Mouse (Mus musculus) midbrain, embryonic 10.5 days (tissue): ENCODE measurements around the gene Fam228a. TPM values are rescaled to one million over a fixed set of nuclear protein-coding genes. Genes with fewer than 3 reads are reported as not detected.

Source experiments
- DNase-seq: peaks from one replicate; pipeline ENCODE4 v3.0.0-alpha.2; 2017; ENCODE audit warnings: low spot score
- H3K27ac ChIP-seq: fragments of 300-500 bp; sonication (generic); replicated peaks from 2 replicates; pipeline ENCODE4 v1.5.1; 2016; ENCODE audit warnings: mild to moderate bottlenecking
- H3K27me3 ChIP-seq: fragments of 300-500 bp; sonication (generic); 2 replicates; pipeline ENCODE4 v1.6.1; 2016; ENCODE audit warnings: low read depth, mild to moderate bottlenecking; ENCODE audit not compliant: poor library complexity, severe bottlenecking
- H3K36me3 ChIP-seq: fragments of 300-500 bp; sonication (generic); 2 replicates; pipeline ENCODE4 v1.6.1; 2016; ENCODE audit warnings: mild to moderate bottlenecking, moderate library complexity
- H3K4me1 ChIP-seq: fragments of 300-500 bp; sonication (generic); 2 replicates; pipeline ENCODE4 v1.6.1; 2016
- H3K4me3 ChIP-seq: fragments of 300-500 bp; sonication (generic); 2 replicates; pipeline ENCODE4 v1.5.1; 2016; ENCODE audit warnings: mild to moderate bottlenecking, moderate library complexity
- H3K9me3 ChIP-seq: fragments of 300-500 bp; sonication (generic); replicated peaks from 2 replicates; pipeline ENCODE4 v1.6.1; 2016; ENCODE audit warnings: mild to moderate bottlenecking
- WGBS: fragments of 180-500 bp; shearing (Covaris S2); methylation state at CpG from one replicate; pipeline ENCODE4 v1.1.7; 2016; 5-methylcytosine and 5-hydroxymethylcytosine counted together
- polyA plus RNA-seq: library from polyadenylated mRNA; unstranded; fragments of >200 nt; fragmentation: Nextera tagmentation; extraction: Ambion mirVana; gene quantifications from 2 replicates; pipeline ENCODE4 v1.2.1, GENCODE M21; 2016

The Fam228a gene
- polyA plus RNA-seq, 1 experiment from 2014 or later, result 0.20 TPM

- no peak for DNase-seq
- H3K27me3 ChIP-seq, result no peaks in the 10 kb centered on the region
- 89% methylated on average over 5 of the region's 5 CpGs for WGBS
- no peaks in the 10 kb centered on the region for H3K9me3 ChIP-seq
- no peak overlapping the region for H3K27ac ChIP-seq
- peaks cover 10% of the 10 kb centered on the region for H3K4me1 ChIP-seq
- peaks cover 14% of the 10 kb centered on the region for H3K36me3 ChIP-seq
- H3K4me3 ChIP-seq, result no peak overlapping the region
Measured at GRCm38 (mm10) chr12:4665675-4666037, 72.6 kb downstream of the Fam228a start.

GRCm38 (mm10) chr12:4664929-4665674 lies 73.1 kb downstream of the Fam228a start:
- no peaks in the 10 kb centered on the region for H3K27me3 ChIP-seq

More at GRCm38 (mm10) chr12:4664929-4665674, 73.1 kb downstream of the Fam228a start:
- Histone ChIP-seq H3K4me3 (no peak overlapping the region), H3K4me1 (peaks cover 10% of the 10 kb centered on the region), H3K36me3 (peaks cover 14% of the 10 kb centered on the region), H3K9me3 (no peaks in the 10 kb centered on the region), H3K27ac (no peak overlapping the region)
- 83% methylated on average over 7 of the region's 7 CpGs for WGBS
- DNase-seq, result no peak

Other genes with a start within 250 kb of the Fam228a start
- gene Itsn2, start 145.8 kb downstream of the Fam228a start, polyA plus RNA-seq, result 12.3 and 13.3 TPM in 2 replicates
- gene Gm3625, start 145.5 kb downstream of the Fam228a start, polyA plus RNA-seq, result not detected in 2 replicates
- 2.8 and 3.4 TPM in 2 replicates for gene Pfn4, start 30.6 kb upstream of the Fam228a start, polyA plus RNA-seq
- gene Fam228b, start 30.8 kb upstream of the Fam228a start, polyA plus RNA-seq, result 2.6 and 3.3 TPM in 2 replicates
- 319 and 337 TPM in 2 replicates for gene Sf3b6, start 79.1 kb upstream of the Fam228a start, polyA plus RNA-seq
- 4.3 and 8.1 TPM in 2 replicates for gene Fkbp1b, start 103.2 kb upstream of the Fam228a start, polyA plus RNA-seq
- 25.1 and 28.5 TPM in 2 replicates for gene Wdcp, start 104.9 kb upstream of the Fam228a start, polyA plus RNA-seq
- 3.5 and 4.6 TPM in 2 replicates for gene Mfsd2b, start 135.9 kb upstream of the Fam228a start, polyA plus RNA-seq
- 19.1 and 21.1 TPM in 2 replicates for gene Ubxn2a, start 169.3 kb upstream of the Fam228a start, polyA plus RNA-seq
- 12.4 and 12.9 TPM in 2 replicates for gene Atad2b, start 178.9 kb upstream of the Fam228a start, polyA plus RNA-seq